Mouse (Mus musculus): ENCODE results near the gene Agbl1.

DNA sequence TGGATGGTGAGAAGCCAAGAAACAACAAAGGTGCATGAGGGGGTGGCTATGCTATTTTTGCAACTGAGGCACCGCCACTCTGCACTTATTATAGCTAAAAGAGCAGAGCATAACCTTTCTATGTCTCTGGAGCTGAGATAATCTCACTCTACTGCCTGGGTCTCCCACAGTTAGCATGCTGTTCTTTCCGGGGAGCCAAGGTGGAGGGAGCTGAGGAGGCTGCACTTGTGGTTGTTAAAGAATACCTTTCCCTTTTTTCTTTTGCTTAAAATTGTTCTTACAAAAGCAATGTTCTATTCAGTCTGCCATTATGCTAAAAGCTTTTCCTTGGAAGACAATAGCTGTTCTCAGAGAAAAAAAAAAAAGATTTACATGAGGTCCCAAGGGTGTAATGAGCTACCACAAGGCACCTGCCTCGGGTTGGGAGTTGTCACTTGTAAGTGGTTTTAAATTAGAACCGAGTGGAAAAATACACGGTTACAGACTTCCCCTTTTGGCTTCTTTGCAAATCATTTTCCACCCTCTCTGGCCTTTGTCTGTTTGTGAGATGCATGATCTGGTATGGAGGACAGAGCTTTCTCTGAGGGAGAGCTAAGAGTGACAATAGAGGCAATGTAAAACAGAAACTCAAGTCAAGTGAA is 232.8 kb downstream of the Agbl1 start:
- TF ChIP-seq CTCF (IDR thresholded peaks at IDR 0.05; ENCODE audit: low read depth, low read length) (no peak), POLR2A (IDR thresholded peaks at IDR 0.05; ENCODE audit: insufficient read depth, low read length) (no peak)
